Mouse (Mus musculus): Measurements from ENCODE around the gene Avpr2. TPM values are rescaled to one million over a fixed set of nuclear protein-coding genes. Genes with fewer than 3 reads are reported as not detected.
A peak's percentile ranks its signal among the peaks of the same experiment; 100 is the strongest.

The Avpr2 gene
- total RNA-seq (2021), result not detected

- DNase-seq, result no peak
These were observed at the start of gene Avpr2 for GRCm38 (mm10) chrX:73891551-73892152. TSS of gene Avpr2 (plus strand) at chrX:73892102.

GRCm38 (mm10) chrX:73854326-73855086, 37.4 kb upstream of the Avpr2 start:
- peak; percentile 28 for DNase-seq

DNA sequence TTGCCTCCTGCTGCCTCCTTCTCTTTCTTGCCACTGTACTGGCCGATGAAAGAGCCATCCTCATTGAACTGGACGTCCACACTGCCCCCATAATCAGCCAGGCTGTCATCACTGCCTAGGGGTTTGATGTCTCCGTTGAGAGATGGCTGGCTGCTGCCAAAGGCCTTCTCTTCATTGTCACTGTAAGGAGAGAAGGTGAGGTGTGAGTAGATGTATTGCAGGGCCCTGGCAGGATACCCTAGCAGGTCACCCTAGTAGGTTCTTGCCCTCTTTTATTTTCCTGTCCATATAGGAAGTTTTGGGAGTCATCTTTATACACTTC, 36.9 kb upstream of the Avpr2 start:
- no peak for DNase-seq

GRCm38 (mm10) chrX:73864692-73865091, 27.2 kb upstream of the Avpr2 start:
- no peak for DNase-seq

DNA sequence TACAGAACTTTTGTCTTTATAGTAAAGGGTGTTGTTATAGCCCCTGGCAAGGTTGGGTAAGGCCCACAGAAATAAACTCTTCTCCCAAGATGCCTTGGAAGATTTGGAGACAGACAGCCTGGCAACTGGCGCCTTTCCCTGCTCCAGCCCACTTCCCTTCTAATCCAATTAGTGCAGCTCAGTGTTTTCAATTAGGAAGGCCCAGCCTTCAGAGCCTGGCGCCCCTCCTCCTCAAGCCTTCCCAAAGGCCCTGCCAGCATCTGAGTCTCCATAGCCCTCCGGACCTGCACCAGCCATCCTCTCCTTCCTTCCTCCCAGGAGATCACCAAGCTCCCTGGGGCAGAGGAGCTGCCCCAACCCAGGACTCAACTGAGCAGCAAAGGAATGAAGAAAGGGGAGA, 24.6 kb upstream of the Avpr2 start:
- DNase-seq, result no peak

DNA sequence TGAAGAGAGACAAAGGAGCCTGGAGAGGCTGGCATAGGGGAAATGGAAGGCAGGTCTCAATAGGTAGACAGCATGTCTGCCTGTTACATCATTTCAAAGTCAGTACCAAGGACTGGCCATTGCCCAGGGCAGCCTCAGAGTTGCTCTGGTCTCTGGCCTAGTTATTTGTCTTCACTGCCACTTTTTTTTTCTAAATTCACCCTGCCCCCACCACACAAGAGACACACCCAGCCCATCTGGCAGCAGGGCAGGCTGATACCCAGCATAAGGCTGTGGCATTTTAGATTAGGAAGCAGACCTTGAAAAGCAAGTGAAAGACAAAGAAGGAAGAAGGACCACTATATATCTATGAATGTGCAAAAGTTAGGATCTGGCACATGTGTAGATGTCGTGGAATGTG, 24.1 kb upstream of the Avpr2 start:
- DNase-seq, result no peak

DNA sequence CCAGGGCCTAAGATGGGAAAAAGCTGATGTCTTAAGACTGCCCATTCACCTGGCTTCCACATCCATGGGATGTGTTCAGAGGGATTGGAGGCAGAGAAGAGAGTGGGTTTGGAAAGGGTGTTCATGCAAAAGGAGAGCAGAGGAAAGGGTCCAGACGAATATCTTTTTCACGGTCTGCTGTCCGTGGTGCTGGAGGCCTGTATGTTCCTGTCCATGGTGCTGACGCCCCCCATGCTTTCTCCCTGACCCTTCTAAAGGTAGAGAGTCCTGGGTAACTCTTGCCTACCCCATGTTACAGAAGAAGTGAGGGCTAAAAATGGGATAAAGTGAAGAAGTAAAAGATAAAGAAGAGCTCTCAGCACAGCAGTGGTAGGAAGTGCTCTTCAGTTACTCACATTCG, 22.6 kb upstream of the Avpr2 start:
- DNase-seq, result peak; percentile 43

- DNase-seq, result no peak
These were observed 20.4 kb upstream of the Avpr2 start for GRCm38 (mm10) chrX:73871474-73871873.

GRCm38 (mm10) chrX:73871956-73872355, 19.9 kb upstream of the Avpr2 start:
- no peak for DNase-seq

- no peak for DNase-seq
These were observed 16.0 kb upstream of the Avpr2 start for GRCm38 (mm10) chrX:73875881-73876280.

DNA sequence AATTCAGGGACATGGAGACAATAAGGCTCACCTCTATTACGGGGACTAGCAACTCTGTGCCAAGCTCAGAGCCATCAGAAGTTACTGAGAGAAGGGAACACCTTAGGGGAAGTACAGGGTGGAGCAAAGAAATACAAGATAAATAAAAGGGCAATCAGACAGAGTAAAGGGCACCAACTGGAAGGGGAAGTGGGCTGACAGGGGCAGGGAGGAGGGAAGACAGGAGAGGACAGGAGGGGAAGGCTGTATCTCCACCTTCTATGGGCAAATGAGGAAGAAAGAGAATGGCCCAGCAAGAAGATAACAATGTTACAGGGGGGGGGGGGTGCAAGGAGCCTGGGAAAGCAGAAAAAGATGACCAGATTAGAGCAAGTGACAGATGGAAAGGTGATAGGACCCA, 14.9 kb upstream of the Avpr2 start:
- no peak for DNase-seq

DNA sequence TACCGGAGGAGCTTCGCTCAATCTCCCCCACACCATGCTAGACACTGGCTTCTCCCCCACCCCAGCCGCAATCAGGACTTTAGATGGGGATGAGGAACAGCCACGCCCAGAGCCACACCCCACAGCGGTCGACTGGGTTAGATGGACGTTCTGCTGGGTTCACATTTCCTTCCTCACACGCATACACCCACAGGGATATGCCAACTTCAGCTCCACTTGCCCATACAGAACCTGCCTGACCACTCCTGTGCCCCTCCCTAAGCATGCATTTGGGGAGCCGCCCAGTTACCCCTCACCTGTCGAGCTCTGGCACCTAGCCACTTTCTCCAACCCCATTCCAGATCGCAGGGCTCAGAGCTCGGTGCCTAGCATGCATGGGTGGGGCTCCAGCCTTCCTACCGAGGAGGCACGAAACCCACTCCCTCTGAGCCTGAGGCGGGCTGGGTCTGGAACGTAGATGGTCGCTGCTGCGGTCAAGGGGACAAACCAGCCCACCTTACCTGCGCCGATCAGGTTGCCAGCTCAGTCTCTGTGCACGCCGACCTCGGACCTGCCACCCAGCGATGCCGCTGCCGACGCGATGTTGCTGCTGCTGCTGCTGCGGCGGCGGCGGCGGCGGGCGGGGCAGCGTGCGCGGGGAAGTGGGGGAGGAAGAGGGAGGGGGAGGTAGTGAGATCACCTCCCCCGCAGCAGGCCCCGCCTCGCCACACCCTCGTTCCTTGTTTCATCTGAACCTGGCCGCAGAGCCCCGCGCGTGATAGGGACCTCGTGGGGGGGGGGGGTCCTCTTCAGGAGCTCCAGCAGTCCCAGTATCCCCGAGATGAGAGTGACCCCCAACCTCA, 11.5 kb upstream of the Avpr2 start:
- no peak for DNase-seq

DNA sequence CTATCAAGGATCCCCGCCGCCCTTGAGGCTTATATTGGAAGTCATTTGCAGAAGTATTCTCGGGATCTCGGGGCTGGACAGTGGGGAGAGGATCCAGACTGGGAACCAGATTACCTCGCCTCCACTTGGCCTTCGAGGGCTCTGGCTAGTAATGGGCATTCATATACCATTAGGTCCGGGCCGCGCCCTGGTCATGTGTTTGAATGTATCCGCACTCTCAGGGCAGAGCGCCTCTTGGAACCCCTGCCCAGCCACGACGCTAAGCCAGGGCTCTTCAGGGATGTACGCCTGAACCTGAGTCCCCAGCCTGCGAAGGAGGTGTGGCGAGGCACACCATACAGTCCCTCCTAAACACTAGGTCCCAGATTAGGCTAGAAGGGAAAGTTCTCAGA, 10.9 kb upstream of the Avpr2 start:
- no peak for DNase-seq

DNA sequence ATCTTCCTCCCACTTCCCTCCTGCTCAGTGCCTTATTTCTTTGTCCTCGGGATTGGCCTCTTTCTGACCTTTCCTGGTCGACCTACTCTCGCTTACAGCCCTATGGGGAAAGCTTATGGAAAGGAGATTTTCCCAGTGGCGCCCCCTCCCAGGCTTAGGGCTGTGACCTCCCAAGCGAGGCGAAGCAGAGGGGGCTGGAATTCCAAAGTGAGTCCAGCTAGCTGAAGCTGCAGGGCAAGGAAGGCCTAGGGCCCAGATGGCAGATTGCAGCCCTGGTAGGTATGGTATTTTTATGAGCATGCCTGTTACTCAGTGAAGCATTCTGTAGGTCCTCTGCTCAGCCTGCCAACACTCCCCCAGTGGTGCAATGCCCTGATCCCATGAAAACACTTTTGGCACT, 10.4 kb upstream of the Avpr2 start:
- no peak for DNase-seq

DNA sequence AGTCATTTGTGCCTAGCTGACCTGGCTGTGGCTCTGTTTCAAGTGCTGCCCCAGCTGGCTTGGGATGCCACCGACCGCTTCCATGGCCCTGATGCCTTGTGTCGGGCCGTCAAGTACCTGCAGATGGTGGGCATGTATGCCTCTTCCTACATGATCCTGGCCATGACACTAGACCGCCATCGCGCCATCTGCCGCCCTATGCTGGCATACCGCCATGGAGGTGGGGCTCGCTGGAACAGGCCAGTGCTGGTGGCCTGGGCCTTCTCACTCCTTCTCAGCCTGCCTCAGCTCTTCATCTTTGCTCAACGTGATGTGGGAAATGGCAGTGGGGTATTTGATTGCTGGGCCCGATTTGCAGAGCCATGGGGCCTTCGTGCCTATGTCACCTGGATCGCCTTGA, 931 bp downstream of the Avpr2 start:
- no peak for DNase-seq

DNA sequence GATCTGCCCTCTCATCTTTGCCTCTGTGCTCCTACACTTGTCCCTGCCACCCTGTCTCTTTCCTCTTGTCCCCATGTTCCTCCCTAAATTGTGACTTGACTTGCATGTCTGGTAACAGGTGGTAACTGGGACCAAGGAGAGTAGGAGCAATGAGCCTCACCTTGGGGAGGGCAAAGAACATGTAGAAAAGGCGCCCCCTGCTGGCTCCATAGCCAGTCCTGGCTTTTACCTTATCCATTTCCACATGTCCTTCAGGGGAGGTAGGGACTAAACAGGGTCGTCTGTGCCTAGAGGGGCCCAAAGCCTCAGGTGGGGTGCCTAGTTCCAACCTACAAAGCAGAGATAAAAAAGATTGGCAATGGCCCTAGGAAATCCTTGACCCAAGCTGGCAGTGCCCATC, 3.8 kb downstream of the Avpr2 start, which contains the start of gene L1cam:
Gene L1cam, minus strand, starts transcription at position 387 of the 400 bp plus-strand sequence.
- DNase-seq, result peak; percentile 59

DNA sequence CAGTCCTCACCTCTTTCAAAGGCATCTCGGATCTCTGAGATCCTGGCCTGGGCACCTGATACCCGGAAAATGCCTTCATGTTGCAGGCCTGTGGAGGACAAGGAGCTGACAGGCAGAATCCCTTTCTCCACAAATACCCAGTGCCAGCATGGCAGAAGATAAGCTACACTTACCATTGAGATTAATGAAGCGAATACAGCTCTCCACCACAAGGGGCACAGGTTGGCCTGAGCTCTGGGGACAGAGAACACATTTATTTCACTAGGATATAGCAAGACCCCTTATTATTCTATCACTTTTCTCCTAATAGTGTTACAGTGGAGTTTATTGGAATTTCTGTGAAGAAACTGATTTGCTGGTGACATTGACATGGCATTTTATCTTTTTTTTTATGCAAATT, 6.1 kb downstream of the Avpr2 start:
- no peak for DNase-seq

DNA sequence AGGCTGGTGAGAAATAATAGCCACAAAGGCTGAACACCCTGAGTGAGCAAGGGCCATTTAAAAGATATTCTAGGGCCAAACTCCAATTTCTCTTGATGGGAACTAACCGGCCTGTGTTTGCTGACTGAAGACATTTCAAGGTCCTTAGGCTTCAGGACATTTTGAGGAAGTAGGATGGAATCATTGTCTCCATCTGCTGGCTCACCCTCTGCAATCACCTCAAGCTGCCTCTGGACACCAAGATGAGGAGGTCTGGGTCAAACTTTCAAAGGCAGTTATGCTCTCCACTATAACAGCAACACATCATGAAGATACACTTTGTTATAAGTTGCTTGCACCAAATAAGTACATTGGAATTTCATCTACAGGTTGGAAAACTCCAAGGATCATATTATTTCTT, 18.1 kb downstream of the Avpr2 start:
- no peak for DNase-seq

- no peak for DNase-seq
These were observed 18.5 kb downstream of the Avpr2 start for GRCm38 (mm10) chrX:73910451-73910850.

GRCm38 (mm10) chrX:73911156-73911555, 19.3 kb downstream of the Avpr2 start:
- no peak for DNase-seq

DNA sequence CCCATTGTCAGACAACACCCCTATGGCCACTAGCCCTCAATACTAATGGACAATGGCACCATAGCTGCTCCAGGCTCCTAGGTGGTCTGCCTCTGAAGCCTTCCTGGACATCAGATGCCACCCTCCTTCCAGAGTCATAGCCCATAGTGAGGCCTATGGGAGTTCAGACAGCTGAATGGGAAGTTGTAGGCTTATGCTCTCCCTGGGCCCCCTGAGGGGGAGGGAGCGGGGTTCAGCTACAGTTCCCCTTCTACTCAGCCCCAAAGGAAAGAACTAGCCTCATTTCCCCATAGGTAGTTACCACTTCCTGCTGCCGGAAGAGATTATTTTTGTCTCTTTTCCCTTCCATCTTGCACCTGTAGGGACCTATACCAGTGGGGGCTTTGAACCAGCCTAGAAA, 19.7 kb downstream of the Avpr2 start:
- no peak for DNase-seq

DNA sequence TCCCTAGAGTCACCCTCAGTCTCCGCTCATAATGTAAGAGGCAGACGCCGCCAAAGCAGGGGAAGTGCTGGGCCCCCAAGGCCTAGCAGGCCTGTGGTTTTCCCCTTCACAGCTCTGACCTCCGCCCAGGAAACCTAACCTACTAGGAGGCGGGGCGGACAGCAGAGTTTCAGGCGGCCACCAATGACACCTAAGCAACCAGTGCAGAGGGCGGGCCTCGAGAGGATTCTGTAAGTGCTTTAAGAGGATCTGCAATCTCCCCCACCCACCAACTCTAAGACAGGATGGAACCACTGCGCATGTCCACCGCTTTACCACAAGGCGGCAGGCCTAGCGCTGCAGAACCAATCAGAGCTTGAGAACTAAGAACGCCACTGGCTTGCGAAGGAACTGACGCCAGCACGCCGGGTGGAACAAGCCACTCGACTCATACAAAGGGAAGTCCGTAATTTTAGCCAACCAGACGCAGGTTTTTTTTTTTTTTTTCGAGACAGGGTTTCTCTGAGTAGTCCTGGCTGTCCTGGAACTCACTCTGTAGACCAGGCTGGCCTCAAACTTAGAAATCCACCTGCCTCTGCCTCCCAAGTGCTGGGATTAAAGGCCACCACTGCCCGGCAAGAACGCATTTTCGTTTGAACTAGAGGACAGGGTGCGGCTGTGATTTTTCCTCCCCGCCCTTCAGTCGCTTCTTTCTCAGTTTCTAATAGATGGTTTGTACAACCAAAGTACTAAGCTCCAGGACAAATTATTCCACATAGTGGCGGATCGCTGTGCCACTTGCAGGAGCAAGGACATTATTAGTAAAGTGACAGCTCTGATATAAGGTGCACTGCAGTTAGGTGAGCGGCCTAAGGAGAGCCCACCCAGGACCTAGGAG, 23.2 kb downstream of the Avpr2 start:
- DNase-seq, result peak; percentile 88

GRCm38 (mm10) chrX:73916945-73917344, 25.0 kb downstream of the Avpr2 start:
- no peak for DNase-seq

Measured in heart, postnatal 4 days (tissue).